ENCODE assay signal across 20 mouse cellular contexts in genomic region chr9:14200852-14201251, GRCm38 (mm10).
DNase-seq lines count a peak whose midpoint lies in the region; ATAC-seq and TF ChIP-seq lines count a peak whose summit lies in the region.
"Had no signal": no experiment of that assay in that cellular context is flagged by ENCODE, and none has a peak within 500 bp of the region (broad histone marks: within the 10 kb centered on the region; RNA-seq: fewer than 3 reads in every experiment).

No protein-coding gene starts in this region.

- DNase-seq in stomach, postnatal 0 days (ENCODE audit: low spot score) = no peak
- peak; percentile 16 for DNase-seq in induced T-regulatory cell, adult 2 months (ENCODE audit: low read depth)
- no peak for DNase-seq in spleen, postnatal 14 days (ENCODE audit: low spot score in 2 of 2)
- no peak for DNase-seq in adipocyte (ENCODE audit: low spot score)
- DNase-seq: adrenal gland, adult 8-10 months; cerebellum, adult 11 months; cerebellum, adult 8-10 months; cerebellum, postnatal 14 days; heart, adult 18-20 months; heart, postnatal 10 days had no signal

- no peak overlapping the region for H3K4me2 ChIP-seq in stomach, embryonic 15.5 days
- H3K4me2 ChIP-seq in stomach, postnatal 0 days (replicated peaks; ENCODE audit: low read depth) = no peak overlapping the region
- H3K4me2 ChIP-seq: embryonic facial prominence, embryonic 13.5 days; hindbrain, embryonic 13.5 days had no signal

- TF ChIP-seq EP300 in stomach, postnatal 0 days (optimal IDR thresholded peaks at IDR 0.05) = no peak

- no peak overlapping the region for H3K9ac ChIP-seq in stomach, embryonic 15.5 days
- H3K9ac ChIP-seq in stomach, postnatal 0 days (ENCODE audit: low read length) = no peak overlapping the region
- H3K9ac ChIP-seq: embryonic facial prominence, embryonic 13.5 days; hindbrain, embryonic 13.5 days had no signal

- TF ChIP-seq CTCF in stomach, postnatal 0 days (IDR thresholded peaks at IDR 0.05; ENCODE audit: low read depth) = no peak

- no peaks in the 10 kb centered on the region for H3K36me3 ChIP-seq in stomach, embryonic 15.5 days
- no peaks in the 10 kb centered on the region for H3K36me3 ChIP-seq in stomach, postnatal 0 days (ENCODE audit: control insufficient read depth, insufficient read depth, low read length)
- H3K36me3 ChIP-seq: embryonic facial prominence, embryonic 13.5 days; forebrain, embryonic 10.5 days; heart, embryonic 10.5 days; hindbrain, embryonic 13.5 days had no signal

- no peaks in the 10 kb centered on the region for H3K27me3 ChIP-seq in stomach, embryonic 15.5 days (replicated peaks)
- H3K27me3 ChIP-seq in stomach, postnatal 0 days (ENCODE audit: control insufficient read depth, insufficient read depth, low read length) = no peaks in the 10 kb centered on the region
- H3K27me3 ChIP-seq: embryonic facial prominence, embryonic 13.5 days; hindbrain, embryonic 13.5 days had no signal

- 86% methylated on average over 4 of the region's 4 CpGs for WGBS in stomach, embryonic 15.5 days
- 75% methylated on average over 4 of the region's 4 CpGs for WGBS in stomach, postnatal 0 days

- H3K4me1 ChIP-seq in stomach, embryonic 15.5 days = peaks cover 19% of the 10 kb centered on the region
- H3K4me1 ChIP-seq in stomach, postnatal 0 days (replicated peaks; ENCODE audit: control insufficient read depth, insufficient read depth) = 0 out of 2 replicates have a peak, but pooled peaks cover 4% of the 10 kb centered on the region
- H3K4me1 ChIP-seq: forebrain, embryonic 10.5 days had no signal

- no peak for ATAC-seq in stomach, embryonic 15.5 days (ENCODE audit: insufficient read depth, low FRiP score, low read depth)
- ATAC-seq in stomach, postnatal 0 days (ENCODE audit: low FRiP score, low TSS enrichment) = no peak
- peak; percentile 66 for ATAC-seq in CD4-positive, CD25-positive, alpha-beta regulatory T cell, adult 4 months
- ATAC-seq in frontal cortex, adult (ENCODE audit: low TSS enrichment) = no peak
- ATAC-seq: forebrain, embryonic 14.5 days; hindbrain, postnatal 0 days had no signal

- H3K4me3 ChIP-seq in stomach, embryonic 15.5 days (replicated peaks) = no peak overlapping the region
- no peak overlapping the region for H3K4me3 ChIP-seq in stomach, postnatal 0 days (ENCODE audit: low read depth, low read length)
- H3K4me3 ChIP-seq: embryonic facial prominence, embryonic 13.5 days; erythroblast, embryonic 14.5 days; forebrain, embryonic 10.5 days; heart, embryonic 10.5 days; hindbrain, embryonic 13.5 days had no signal

- H3K9me3 ChIP-seq in stomach, embryonic 15.5 days = no peaks in the 10 kb centered on the region
- H3K9me3 ChIP-seq in stomach, postnatal 0 days (ENCODE audit: control insufficient read depth, low read length) = no peaks in the 10 kb centered on the region
- H3K9me3 ChIP-seq: embryonic facial prominence, embryonic 13.5 days; forebrain, embryonic 10.5 days; heart, embryonic 10.5 days; hindbrain, embryonic 13.5 days had no signal

- 0 out of 2 replicates have a peak overlapping the region, but pooled peaks have one; percentile 36 for H3K27ac ChIP-seq in stomach, embryonic 15.5 days
- no peak overlapping the region for H3K27ac ChIP-seq in stomach, postnatal 0 days (replicated peaks)
- H3K27ac ChIP-seq: forebrain, embryonic 10.5 days; heart, embryonic 10.5 days; hindbrain, embryonic 13.5 days; hindbrain, postnatal 0 days had no signal
